In the genomic region with DNA sequence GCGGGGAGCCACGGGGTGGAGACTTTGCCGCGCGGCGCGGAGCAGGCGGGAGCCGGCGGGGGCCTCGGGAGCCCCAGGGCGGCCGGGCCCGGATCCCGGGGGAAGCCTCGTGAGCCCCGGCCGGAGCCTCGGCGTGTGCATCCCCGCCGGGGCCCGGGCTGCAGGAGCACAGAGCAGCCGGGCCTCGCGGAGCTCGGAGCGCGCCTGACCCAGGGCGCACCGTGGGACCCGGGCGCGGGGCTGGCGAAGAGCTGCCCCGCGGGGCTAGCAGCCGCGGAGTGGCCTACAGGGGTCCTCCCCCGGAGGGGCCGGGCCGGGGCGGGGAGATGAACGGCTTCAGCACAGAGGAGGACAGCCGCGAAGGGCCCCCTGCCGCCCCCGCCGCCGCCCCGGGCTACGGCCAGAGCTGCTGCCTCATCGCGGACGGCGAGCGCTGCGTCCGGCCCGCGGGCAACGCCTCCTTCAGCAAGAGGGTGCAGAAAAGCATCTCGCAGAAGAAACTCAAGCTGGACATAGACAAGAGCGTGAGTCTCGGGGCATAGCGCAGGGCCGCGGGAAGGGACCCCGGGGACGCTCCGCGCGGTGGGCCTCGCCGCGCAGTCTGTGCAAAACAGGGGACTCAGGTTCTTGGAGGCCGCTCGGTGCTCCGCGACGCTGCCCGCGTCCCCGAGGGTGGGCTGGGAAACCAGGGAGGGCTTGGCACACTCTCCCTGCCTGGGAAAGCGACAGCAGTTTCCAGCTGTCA, we compare ENCODE assay signal across 9 mouse cellular contexts. TPM values are rescaled to one million over a fixed set of nuclear protein-coding genes. Genes with fewer than 3 reads are reported as not detected.
DNase-seq lines count a peak whose midpoint lies in the region; ATAC-seq and TF ChIP-seq lines count a peak whose summit lies in the region.
"Had no signal": no experiment of that assay in that cellular context is flagged by ENCODE, and none has a peak within 500 bp of the region (broad histone marks: within the 10 kb centered on the region; RNA-seq: fewer than 3 reads in every experiment).

No protein-coding gene starts in this region.

- no peak for TF ChIP-seq CTCF in liver, embryonic 14.5 days (IDR thresholded peaks at IDR 0.05; ENCODE audit: low read depth)

- ATAC-seq in liver, embryonic 14.5 days (ENCODE audit: insufficient read depth) = peak; percentile 60; the same call in 1 of the 2 replicates
- peak; percentile 75 for ATAC-seq in neural tube, embryonic 13.5 days (ENCODE audit: low read depth)

- H3K27ac ChIP-seq in liver, embryonic 14.5 days = no peak overlapping the region
- H3K27ac ChIP-seq in neural tube, embryonic 13.5 days (replicated peaks) = peak overlapping the region; percentile 75

- H3K9ac ChIP-seq in liver, embryonic 14.5 days (replicated peaks) = peak overlapping the region; percentile 66
- peak overlapping the region; percentile 93 for H3K9ac ChIP-seq in neural tube, embryonic 13.5 days

- H3K4me3 ChIP-seq in liver, embryonic 14.5 days (ENCODE audit: insufficient read depth in 1 of 2, low read depth in 2 of 2, low read length in 2 of 2) = peak overlapping the region; percentile 60 to 72
- H3K4me3 ChIP-seq in neural tube, embryonic 13.5 days = peak overlapping the region; percentile 98

- no peak for TF ChIP-seq EP300 in liver, embryonic 14.5 days (IDR thresholded peaks at IDR 0.05; ENCODE audit: low read depth)

- peak overlapping the region; percentile 96 for H3K4me2 ChIP-seq in liver, embryonic 14.5 days (ENCODE audit: low read depth)
- peak overlapping the region; percentile 98 for H3K4me2 ChIP-seq in neural tube, embryonic 13.5 days

- peak; percentile 35 to 46 for DNase-seq in left cerebral cortex, adult 18-20 months (ENCODE audit: low spot score in 2 of 2)
- no peak for DNase-seq in left cerebral cortex, adult 11 months (ENCODE audit: low spot score)
- peak; percentile 61 for DNase-seq in embryo, embryonic 10 days (ENCODE audit: low spot score)
- peak; percentile 72 to 75 for DNase-seq in heart, adult 18-20 months
- DNase-seq in kidney, adult 11 months = peak; percentile 26
- DNase-seq in liver, embryonic 14.5 days (ENCODE audit: low read depth in 3 of 3, low spot score in 3 of 3) = no peak
- DNase-seq in thymus, postnatal 14 days = peak; percentile 65

- under 1% methylated on average over 76 of the region's 85 CpGs for WGBS in liver, embryonic 14.5 days (ENCODE audit: insufficient replicate concordance)
- WGBS in neural tube, embryonic 13.5 days = under 1% methylated on average over 79 of the region's 85 CpGs

- H3K36me3 ChIP-seq in liver, embryonic 14.5 days (replicated peaks; ENCODE audit: control insufficient read depth, insufficient read depth, low read depth) = no peaks in the 10 kb centered on the region
- H3K36me3 ChIP-seq in neural tube, embryonic 13.5 days = no peaks in the 10 kb centered on the region

- peaks cover 11 to 14% of the 10 kb centered on the region in 2 experiments; a peak in 3 of 4 replicates for H3K4me1 ChIP-seq in liver, embryonic 14.5 days (replicated peaks; ENCODE audit: control insufficient read depth in 2 of 2, insufficient read depth in 2 of 2, low read length in 1 of 2)
- H3K4me1 ChIP-seq in neural tube, embryonic 13.5 days (replicated peaks) = peaks cover 48% of the 10 kb centered on the region

- H3K27me3 ChIP-seq in liver, embryonic 14.5 days (ENCODE audit: control insufficient read depth, insufficient read depth, low read length) = peaks cover 17% of the 10 kb centered on the region
- no peaks in the 10 kb centered on the region for H3K27me3 ChIP-seq in neural tube, embryonic 13.5 days

- no peaks in the 10 kb centered on the region for H3K9me3 ChIP-seq in liver, embryonic 14.5 days (ENCODE audit: control insufficient read depth, low read length)
- H3K9me3 ChIP-seq in neural tube, embryonic 13.5 days = no peaks in the 10 kb centered on the region

RNA-seq across cellular contexts. Expression of a gene that starts 0.5 kb away (rescaled TPM):
- 10 to 100 TPM; 53.2 to 57.0 TPM for total RNA-seq in left cerebral cortex, adult 18-20 months (2021)
- total RNA-seq in heart, adult 18-20 months (2021) = 10 to 100 TPM; 48.5 to 51.8 TPM
- polyA plus RNA-seq in liver, embryonic 14.5 days (2012; rRNA removed) = 3.9 and 6.6 TPM in 2 replicates
- 4.0 and 5.0 TPM in 2 replicates for polyA plus RNA-seq in liver, embryonic 14.5 days (2014; fragmentation: Nextera tagmentation; extraction: Ambion mirVana)
- polyA plus RNA-seq in neural tube, embryonic 13.5 days (2015; fragmentation: Nextera tagmentation; extraction: Ambion mirVana) = 15.6 and 16.7 TPM in 2 replicates

RNA-seq across cellular contexts. Expression of a gene that starts 30.7 kb away (rescaled TPM):
- not detected for total RNA-seq in left cerebral cortex, adult 18-20 months (2021)
- not detected for total RNA-seq in heart, adult 18-20 months (2021)
- polyA plus RNA-seq in liver, embryonic 14.5 days (2012; rRNA removed) = 0.19 and 0.32 TPM in 2 replicates
- 0.18 TPM in 1 of 2 replicates, not detected in the other for polyA plus RNA-seq in liver, embryonic 14.5 days (2014; fragmentation: Nextera tagmentation; extraction: Ambion mirVana)
- polyA plus RNA-seq in neural tube, embryonic 13.5 days (2015; fragmentation: Nextera tagmentation; extraction: Ambion mirVana) = 0.28 TPM in 1 of 2 replicates, not detected in the other
- total RNA-seq: neutrophil, adult 5-6 weeks had no signal

Comparison
In these comparisons a context has a peak if more than half of its experiments do, and no peak if none do; other contexts are left out.
1. DNase-seq: peak in left cerebral cortex, adult 18-20 months (2 of 2), embryo, embryonic 10 days (single experiment), heart, adult 18-20 months (2 of 2), kidney, adult 11 months (single experiment) and thymus, postnatal 14 days (single experiment); none in left cerebral cortex, adult 11 months (single experiment) and liver, embryonic 14.5 days (0 of 3).